Mouse (Mus musculus) CH12.LX (cell line): ENCODE results near the gene Cds1. TPM values are rescaled to one million over a fixed set of nuclear protein-coding genes. Genes with fewer than 3 reads are reported as not detected.

Experiments used
- DNase-seq: peaks from one replicate; pipeline ENCODE4 v3.0.0-alpha.2; 2013; ENCODE audit errors: extremely low read depth
- H3K27ac ChIP-seq: 2 replicates; pipeline ENCODE4 v1.5.1; 2012; ENCODE audit warnings: low read depth, mild to moderate bottlenecking, control low read depth, moderate library complexity; ENCODE audit not compliant: insufficient read depth
- H3K27me3 ChIP-seq: replicated peaks from 2 replicates; pipeline ENCODE3; 2012; ENCODE audit warnings: inconsistent platforms
- H3K36me3 ChIP-seq, 2 experiments: replicated peaks in 1 of 2; 2 replicates each; pipeline versions ENCODE3 to v1.6.1; 2012; ENCODE audit warnings: inconsistent platforms in 1 of 2, low read length in 1 of 2, mild to moderate bottlenecking in 1 of 2, mixed read lengths in 1 of 2, moderate library complexity in 1 of 2; ENCODE audit not compliant: control insufficient read depth in 1 of 2, insufficient read depth in 1 of 2
- H3K4me1 ChIP-seq, 2 experiments: 2 replicates each; pipeline ENCODE4 v1.6.1; 2012; ENCODE audit warnings: inconsistent platforms in 1 of 2, moderate library complexity in 1 of 2; ENCODE audit not compliant: insufficient read depth in 2 of 2, control insufficient read depth in 1 of 2
- H3K4me2 ChIP-seq: 2 replicates; pipeline ENCODE4 v1.6.1; 2012; ENCODE audit warnings: low read depth, mild to moderate bottlenecking, control low read depth; ENCODE audit not compliant: poor library complexity, insufficient read depth, severe bottlenecking
- H3K4me3 ChIP-seq, 3 experiments: fragments of 150-350 bp in 1 of 3; sonication (generic) in 1 of 3; replicated peaks in 1 of 3; 2 replicates each; pipeline versions ENCODE3 to v1.5.1; 2011 to 2012; ENCODE audit warnings: low read depth in 2 of 3, low read length in 2 of 3, mild to moderate bottlenecking in 2 of 3, moderate library complexity in 2 of 3, control low read depth in 1 of 3, improper control_type of control experiment in 1 of 3, inconsistent platforms in 1 of 3, mixed read lengths in 1 of 3; ENCODE audit not compliant: poor library complexity in 1 of 3
- H3K79me2 ChIP-seq: replicated peaks from 2 replicates; pipeline ENCODE4 v1.6.1; 2012; ENCODE audit warnings: mild to moderate bottlenecking, moderate library complexity; ENCODE audit not compliant: control insufficient read depth, poor library complexity, insufficient read depth, severe bottlenecking; ENCODE audit errors: extremely low read depth
- H3K9ac ChIP-seq: 2 replicates; pipeline ENCODE4 v1.6.1; 2012; ENCODE audit warnings: low read depth, mild to moderate bottlenecking, control low read depth, moderate library complexity; ENCODE audit not compliant: insufficient read depth
- H3K9me3 ChIP-seq: replicated peaks from 2 replicates; pipeline ENCODE3; 2012; ENCODE audit warnings: low read length, inconsistent platforms, mixed read lengths
- ELF1 ChIP-seq: IDR thresholded peaks from 2 replicates; pipeline ENCODE4 v1.6.1; 2014; ENCODE audit warnings: low read depth, mild to moderate bottlenecking, inconsistent platforms, low read length, improper control_type of control experiment
- EP300 ChIP-seq: IDR thresholded peaks from 2 replicates; pipeline ENCODE4 v1.6.1; 2011; ENCODE audit warnings: low read length, improper control_type of control experiment
- ETS1 ChIP-seq: conservative IDR thresholded peaks from 2 replicates; pipeline ENCODE4 v1.6.1; 2012; ENCODE audit warnings: low read depth, mild to moderate bottlenecking, inconsistent platforms, low read length, improper control_type of control experiment, moderate library complexity
- HCFC1 ChIP-seq: IDR thresholded peaks from 2 replicates; pipeline ENCODE4 v1.6.1; 2012; ENCODE audit warnings: low read depth, mild to moderate bottlenecking, inconsistent platforms, low read length, improper control_type of control experiment
- IRF4 ChIP-seq: IDR thresholded peaks from 2 replicates; pipeline ENCODE4 v1.6.1; 2014; ENCODE audit warnings: low read depth, mild to moderate bottlenecking, inconsistent platforms, low read length, improper control_type of control experiment
- MAFK ChIP-seq: IDR thresholded peaks from 2 replicates; pipeline ENCODE4 v1.6.1; 2011; ENCODE audit warnings: low read length, improper control_type of control experiment; ENCODE audit not compliant: insufficient replicate concordance
- MEF2A ChIP-seq: IDR thresholded peaks from 2 replicates; pipeline ENCODE4 v1.6.1; 2014; ENCODE audit warnings: low read depth, mild to moderate bottlenecking, inconsistent platforms, low read length, improper control_type of control experiment, borderline replicate concordance
- MXI1 ChIP-seq: IDR thresholded peaks from 2 replicates; pipeline ENCODE4 v1.6.1; 2011; ENCODE audit warnings: mild to moderate bottlenecking, low read depth, low read length, improper control_type of control experiment
- POLR2A ChIP-seq: IDR thresholded peaks from 2 replicates; pipeline ENCODE4 v1.6.1; 2011; ENCODE audit warnings: low read depth, mild to moderate bottlenecking, improper control_type of control experiment, low read length
- RAD21 ChIP-seq: IDR thresholded peaks from 2 replicates; pipeline ENCODE4 v1.6.1; 2011; ENCODE audit warnings: low read depth, mild to moderate bottlenecking, low read length, improper control_type of control experiment, moderate library complexity
- RCOR1 ChIP-seq: conservative IDR thresholded peaks from 2 replicates; pipeline ENCODE4 v1.6.1; 2012; ENCODE audit warnings: low read depth, mild to moderate bottlenecking, inconsistent platforms, low read length, improper control_type of control experiment
- SMC3 ChIP-seq: IDR thresholded peaks from 2 replicates; pipeline ENCODE4 v1.6.1; 2011; ENCODE audit warnings: low read depth, low read length, improper control_type of control experiment
- USF2 ChIP-seq: conservative IDR thresholded peaks from 2 replicates; pipeline ENCODE4 v1.6.1; 2011; ENCODE audit warnings: low read depth, low read length, improper control_type of control experiment
- ZMIZ1 ChIP-seq: IDR thresholded peaks from 2 replicates; pipeline ENCODE4 v1.6.1; 2012; ENCODE audit warnings: low read depth, mild to moderate bottlenecking, inconsistent platforms, low read length, improper control_type of control experiment
- dilution Hi-C: fragments of 300-500 bp; cut with MboI; formaldehyde crosslinking; loops from 2 replicates; pipeline ENCODE4 v1.14.3; 2020; ENCODE audit warnings: low sequenced_read_pairs; ENCODE audit not compliant: extremely low pct_unique_long_range_greater_than_20kb, extremely low pct_ligation_motif_present
- in situ Hi-C: fragments of 300-500 bp; cut with MboI; formaldehyde crosslinking; loops from 3 replicates; pipeline ENCODE4 v1.14.3; 2019; ENCODE audit warnings: low sequenced_read_pairs, low pct_ligation_motif_present, low pct_unique_long_range_greater_than_20kb, mixed read lengths
- polyA plus RNA-seq: library from polyadenylated mRNA; unstranded; fragments of >175 nt; gene quantifications from 2 replicates; pipeline ENCODE4 v1.2.1, GENCODE M21; 2012; ENCODE audit warnings: low read depth; ENCODE audit not compliant: insufficient read length
- total RNA-seq, 2 experiments: library from RNA; depleted of rRNA; stranded (reverse); fragments of 300-350 nt in 1 of 2; fragments of >200 nt in 1 of 2; gene quantifications; 2 replicates each; pipeline ENCODE4 v1.2.3; 2012 to 2014

Gene Cds1
- total and polyA plus RNA-seq, 3 experiments, result not detected

- H3K9me3 ChIP-seq, result peaks cover 90% of the 10 kb centered on the region
- no peak for DNase-seq
- no peak for TF ChIP-seq ETS1
- H3K9ac ChIP-seq, result no peak overlapping the region
- no peaks in the 10 kb centered on the region for H3K4me1 ChIP-seq
- no peaks in the 10 kb centered on the region for H3K36me3 ChIP-seq
- no peaks in the 10 kb centered on the region for H3K79me2 ChIP-seq
- H3K4me3 ChIP-seq, result no peak overlapping the region
- in situ Hi-C loops, result no loop called here
- dilution Hi-C loops, result no loop called here
- no peak overlapping the region for H3K4me2 ChIP-seq
- H3K27me3 ChIP-seq, result no peaks in the 10 kb centered on the region
- H3K27ac ChIP-seq, result no peak overlapping the region
Measured at GRCm38 (mm10) chr5:101819844-101820243, 54.9 kb downstream of the Cds1 start.

DNA sequence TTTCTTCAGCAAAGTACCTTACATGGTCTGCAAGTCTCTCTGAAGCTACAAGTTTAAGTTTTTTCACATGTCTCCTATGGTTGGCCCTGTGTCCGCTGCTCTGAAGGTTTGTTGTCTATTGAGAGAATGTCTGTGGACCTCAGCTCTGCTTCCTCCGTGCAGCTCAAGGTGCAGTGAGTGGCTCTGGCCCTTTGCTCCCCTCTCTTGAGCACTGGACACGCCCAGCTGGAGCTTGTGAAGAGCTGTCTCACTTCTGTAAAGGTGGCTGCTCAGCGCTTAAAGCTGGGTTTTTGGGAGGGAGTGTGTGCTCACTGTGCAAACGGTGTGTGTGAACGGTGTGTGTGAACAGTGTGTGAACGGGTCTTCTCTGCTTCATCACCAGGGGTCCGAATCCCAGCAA, 56.1 kb downstream of the Cds1 start:
- in situ Hi-C loops (no loop called here), dilution Hi-C loops (no loop called here)
- no peaks in the 10 kb centered on the region for H3K4me1 ChIP-seq
- no peak overlapping the region for H3K4me3 ChIP-seq
- no peak for TF ChIP-seq MEF2A
- TF ChIP-seq IRF4, result no peak
- no peak for TF ChIP-seq HCFC1
- no peak for TF ChIP-seq MAFK
- no peak for TF ChIP-seq ZMIZ1
- no peak for TF ChIP-seq ELF1
- no peak for TF ChIP-seq EP300
- no peak for TF ChIP-seq RCOR1
- no peak for TF ChIP-seq SMC3
- no peak for TF ChIP-seq MXI1
- TF ChIP-seq RAD21, result no peak
- no peak for TF ChIP-seq USF2
- TF ChIP-seq POLR2A, result no peak
- H3K27me3 ChIP-seq, result no peaks in the 10 kb centered on the region
- H3K27ac ChIP-seq, result no peak overlapping the region
- no peaks in the 10 kb centered on the region for H3K36me3 ChIP-seq
- H3K79me2 ChIP-seq, result no peaks in the 10 kb centered on the region
- H3K9ac ChIP-seq, result no peak overlapping the region
- H3K4me2 ChIP-seq, result no peak overlapping the region
- no peak for DNase-seq
- peaks cover 91% of the 10 kb centered on the region for H3K9me3 ChIP-seq
